Mouse (Mus musculus) Patski (cell line): ENCODE results near the gene Ppargc1a. TPM values are rescaled to one million over a fixed set of nuclear protein-coding genes. Genes with fewer than 3 reads are reported as not detected.

Experiments
- ATAC-seq: fragments of 100-300 bp; one replicate; pipeline ENCODE4 v1.8.0; 2021
- CTCF ChIA-PET: fragments of 350-600 bp; sonication (Branson Sonifier 250); formaldehyde crosslinking; loops from one replicate; lab custom pipeline; 2022; ENCODE audit warnings: inconsistent platforms; lab: Charles Lee
- POLR2A ChIA-PET: fragments of 350-600 bp; sonication (Branson Sonifier 250); formaldehyde crosslinking; loops from one replicate; lab custom pipeline; 2022; ENCODE audit warnings: antibody characterized with exemption, inconsistent platforms; lab: Charles Lee
- DNase-seq: peaks from one replicate; pipeline ENCODE4 v3.0.0-alpha.2; 2011; ENCODE audit warnings: low read depth, low spot score
- H3K27me3 ChIP-seq: fragments of 371-371 bp; one replicate; pipeline ENCODE4 v1.5.1; 2021
- CTCF ChIP-seq: fragments of 100-300 bp; IDR thresholded peaks from one replicate; pipeline ENCODE4 v1.5.1; 2021
- in situ Hi-C: fragments of 300-500 bp; cut with MboI; formaldehyde crosslinking; loops from 3 replicates; pipeline ENCODE4 v1.11.1; 2018; ENCODE audit warnings: low pct_unique_long_range_greater_than_20kb, mixed read lengths
- polyA plus RNA-seq: library from polyadenylated mRNA; unstranded; gene quantifications from one replicate; pipeline ENCODE4 v1.2.3, GENCODE M21; 2021

The Ppargc1a gene
- polyA plus RNA-seq, 1 experiment from 2014 or later, result 97.9 TPM

GRCm38 (mm10) chr5:51584186-51584585 lies 16.7 kb upstream of the Ppargc1a start:
- POLR2A ChIA-PET, result no interaction called here
- ATAC-seq (no peak), DNase-seq (no peak)
- in situ Hi-C loops, result no loop called here
- TF ChIP-seq CTCF, result no peak
- H3K27me3 ChIP-seq, result no peaks in the 10 kb centered on the region
- CTCF ChIA-PET, result interaction anchor here (1.1 kb wide), 1 partner anchor 11 kb away, joined by 5 read pairs; no protein-coding TSS in a partner anchor

- H3K27me3 ChIP-seq, result no peaks in the 10 kb centered on the region
- ChIA-PET CTCF (interaction anchor here (1.6 kb wide), 1 partner anchor 21 kb away, joined by 4 read pairs; no protein-coding TSS in a partner anchor), POLR2A (no interaction called here)
- TF ChIP-seq CTCF, result no peak
- in situ Hi-C loops, result no loop called here
- ATAC-seq, result no peak
- DNase-seq, result no peak
These were observed 16.1 kb upstream of the Ppargc1a start for GRCm38 (mm10) chr5:51583632-51584031.

DNA sequence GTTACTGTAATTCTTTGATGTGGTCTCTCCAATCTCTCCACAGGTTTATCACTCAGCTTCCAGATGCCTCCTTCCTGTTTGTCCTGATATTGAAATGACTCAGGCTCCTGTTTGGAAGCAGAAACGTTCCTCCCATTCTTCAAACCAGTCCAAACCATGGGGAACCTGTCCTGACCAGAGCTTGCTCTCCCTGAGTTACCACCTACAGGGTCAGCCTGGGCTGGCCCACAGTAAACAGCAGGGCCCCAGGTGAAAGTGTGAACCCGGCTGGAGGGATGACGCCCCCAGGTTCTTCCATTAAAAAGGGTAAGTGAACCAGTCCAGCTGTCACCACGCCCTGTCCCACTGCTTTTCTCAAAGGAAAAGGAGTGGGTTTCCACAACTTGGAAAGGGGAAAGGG lies 15.5 kb upstream of the Ppargc1a start:
- ATAC-seq, result no peak
- in situ Hi-C loops, result no loop called here
- no peaks in the 10 kb centered on the region for H3K27me3 ChIP-seq
- DNase-seq, result no peak
- CTCF ChIA-PET, result interaction anchor here (0.6 to 1.6 kb wide), 3 partner anchors 10 to 491 kb away, joined by 3 to 4 read pairs (median 3); no protein-coding TSS in a partner anchor
- TF ChIP-seq CTCF, result no peak
- POLR2A ChIA-PET, result no interaction called here

- TF ChIP-seq CTCF, result no peak
- CTCF ChIA-PET, result interaction anchor here (0.6 to 1.6 kb wide), 3 partner anchors 10 to 491 kb away, joined by 3 to 4 read pairs (median 3); no protein-coding TSS in a partner anchor
- no peak for ATAC-seq
- H3K27me3 ChIP-seq, result no peaks in the 10 kb centered on the region
- POLR2A ChIA-PET, result no interaction called here
- in situ Hi-C loops, result no loop called here
- DNase-seq, result no peak
These were observed 15.1 kb upstream of the Ppargc1a start for GRCm38 (mm10) chr5:51582618-51583017.

GRCm38 (mm10) chr5:51577594-51577993 lies 10.1 kb upstream of the Ppargc1a start:
- no peaks in the 10 kb centered on the region for H3K27me3 ChIP-seq
- DNase-seq (no peak), ATAC-seq (no peak)
- ChIA-PET POLR2A (no interaction called here), CTCF (interaction anchor here (0.7 kb wide), 1 partner anchor 488 kb away, joined by 3 read pairs; no protein-coding TSS in a partner anchor)
- TF ChIP-seq CTCF, result no peak
- in situ Hi-C loops, result no loop called here

GRCm38 (mm10) chr5:51573770-51574169 lies 6.2 kb upstream of the Ppargc1a start:
- POLR2A ChIA-PET, result interaction anchor here (1.5 to 1.9 kb wide), 2 partner anchors 12 to 21 kb away, joined by 3 to 9 read pairs; no protein-coding TSS in a partner anchor
- ATAC-seq (peak; percentile 51), DNase-seq (no peak)
- H3K27me3 ChIP-seq, result no peaks in the 10 kb centered on the region
- no peak for TF ChIP-seq CTCF
- CTCF ChIA-PET, result interaction anchor here (0.6 to 3.0 kb wide), 6 partner anchors 7 to 124 kb away, joined by 3 to 11 read pairs (median 6); no protein-coding TSS in a partner anchor
- in situ Hi-C loops, result no loop called here

DNA sequence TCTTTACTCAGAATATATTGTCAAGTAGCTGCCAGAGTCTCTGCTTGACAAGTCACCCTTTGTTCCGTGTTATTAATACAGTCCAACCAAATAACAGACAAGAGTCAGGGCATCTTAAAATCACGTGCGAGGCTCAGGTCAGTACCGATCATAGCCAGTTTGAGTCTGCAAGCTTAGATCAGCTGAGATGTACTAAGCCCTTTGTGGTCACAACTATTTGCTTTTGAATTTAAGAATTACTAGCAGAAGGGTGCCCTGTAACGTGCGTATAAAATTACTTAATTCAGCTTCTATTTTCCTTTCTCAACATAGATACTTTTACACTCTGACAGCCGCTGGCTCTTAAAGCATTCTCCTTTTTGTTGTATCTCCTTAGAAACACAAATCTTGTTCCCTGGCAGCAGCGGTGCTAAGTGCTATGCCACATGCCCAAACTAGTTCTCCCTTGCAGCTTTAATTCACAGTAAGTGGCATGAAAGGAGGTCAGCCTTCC lies 718 bp upstream of the Ppargc1a start:
- DNase-seq, result no peak
- POLR2A ChIA-PET, result no interaction called here

GRCm38 (mm10) chr5:51565672-51566071 lies 1.9 kb downstream of the Ppargc1a start:
- H3K27me3 ChIP-seq, result no peaks in the 10 kb centered on the region

More for the DNA sequence above, 718 bp upstream of the Ppargc1a start:
- no peak for ATAC-seq
- no peak for TF ChIP-seq CTCF
- in situ Hi-C loops, result no loop called here
- H3K27me3 ChIP-seq, result no peaks in the 10 kb centered on the region
- CTCF ChIA-PET, result interaction anchor here (1.1 kb wide), 1 partner anchor 32 kb away, joined by 3 read pairs; no protein-coding TSS in a partner anchor

GRCm38 (mm10) chr5:51565038-51565437 lies 2.5 kb downstream of the Ppargc1a start:
- ATAC-seq (peak; percentile 83), DNase-seq (no peak)
- in situ Hi-C loops, result no loop called here
- ChIA-PET POLR2A (interaction anchor here (1.4 kb wide), 1 partner anchor 12 kb away, joined by 5 read pairs; no protein-coding TSS in a partner anchor), CTCF (no interaction called here)
- TF ChIP-seq CTCF, result no peak
- H3K27me3 ChIP-seq, result no peaks in the 10 kb centered on the region

More at GRCm38 (mm10) chr5:51565672-51566071, 1.9 kb downstream of the Ppargc1a start:
- TF ChIP-seq CTCF, result peak; percentile 60
- ChIA-PET CTCF (interaction anchor here (1.0 to 1.7 kb wide), 3 partner anchors 21 to 116 kb away, joined by 3 to 5 read pairs (median 3); no protein-coding TSS in a partner anchor), POLR2A (interaction anchor here (1.4 kb wide), 1 partner anchor 12 kb away, joined by 5 read pairs; no protein-coding TSS in a partner anchor)
- no peak for ATAC-seq
- in situ Hi-C loops, result no loop called here
- DNase-seq, result no peak

DNA sequence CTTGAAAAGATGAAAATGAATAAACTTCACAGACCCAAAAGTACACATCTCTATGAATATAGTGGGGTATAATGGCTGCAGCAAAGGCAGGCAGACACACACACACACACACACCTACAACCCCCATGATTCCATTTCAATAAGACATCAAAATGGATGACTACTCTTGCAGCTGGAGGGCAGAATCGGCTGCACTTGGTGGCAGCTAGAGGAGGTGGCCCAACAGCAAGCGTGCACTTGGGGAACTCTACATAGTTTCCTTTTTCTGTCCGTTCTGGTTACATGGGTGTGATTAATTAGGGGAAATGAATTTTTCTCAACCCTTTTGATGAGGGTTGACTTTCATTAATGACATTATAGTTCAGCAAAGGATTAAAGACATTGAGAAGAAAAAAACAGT lies 4.0 kb downstream of the Ppargc1a start:
- CTCF ChIA-PET, result interaction anchor here (1.4 to 2.0 kb wide), 2 partner anchors 10 to 19 kb away, joined by 4 to 11 read pairs; no protein-coding TSS in a partner anchor
- POLR2A ChIA-PET, result no interaction called here
- ATAC-seq (no peak), DNase-seq (no peak)
- H3K27me3 ChIP-seq, result no peaks in the 10 kb centered on the region
- in situ Hi-C loops, result no loop called here
- TF ChIP-seq CTCF, result no peak
